Mouse (Mus musculus): ENCODE data around the gene Gabarapl1. TPM values are rescaled to one million over a fixed set of nuclear protein-coding genes. Genes with fewer than 3 reads are reported as not detected.

The Gabarapl1 gene
- total RNA-seq, 1 experiment from 2014 or later, result 35.0 TPM

GRCm38 (mm10) chr6:129532556-129532941 is 411 bp upstream of the Gabarapl1 start:
- peak; percentile 29 for ATAC-seq (replicated peaks; ENCODE audit: insufficient number of reproducible peaks, low FRiP score, low TSS enrichment, poor library complexity, severe bottlenecking)

GRCm38 (mm10) chr6:129534057-129534456 is 1.1 kb downstream of the Gabarapl1 start:
- ATAC-seq (replicated peaks; ENCODE audit: insufficient number of reproducible peaks, low FRiP score, low TSS enrichment, poor library complexity, severe bottlenecking), result no peak

- no peak for ATAC-seq (replicated peaks; ENCODE audit: insufficient number of reproducible peaks, low FRiP score, low TSS enrichment, poor library complexity, severe bottlenecking)
Observed at GRCm38 (mm10) chr6:129534627-129535190, 1.7 kb downstream of the Gabarapl1 start.

- ATAC-seq (replicated peaks; ENCODE audit: insufficient number of reproducible peaks, low FRiP score, low TSS enrichment, poor library complexity, severe bottlenecking), result no peak
Observed at GRCm38 (mm10) chr6:129535723-129536122, 2.8 kb downstream of the Gabarapl1 start.

- no peak for ATAC-seq (replicated peaks; ENCODE audit: insufficient number of reproducible peaks, low FRiP score, low TSS enrichment, poor library complexity, severe bottlenecking)
Observed at GRCm38 (mm10) chr6:129538555-129538954, 5.6 kb downstream of the Gabarapl1 start.

GRCm38 (mm10) chr6:129541931-129542330 is 9.0 kb downstream of the Gabarapl1 start:
- ATAC-seq (replicated peaks; ENCODE audit: insufficient number of reproducible peaks, low FRiP score, low TSS enrichment, poor library complexity, severe bottlenecking), result no peak

GRCm38 (mm10) chr6:129542540-129542939 is 9.6 kb downstream of the Gabarapl1 start:
- no peak for ATAC-seq (replicated peaks; ENCODE audit: insufficient number of reproducible peaks, low FRiP score, low TSS enrichment, poor library complexity, severe bottlenecking)

- ATAC-seq (replicated peaks; ENCODE audit: insufficient number of reproducible peaks, low FRiP score, low TSS enrichment, poor library complexity, severe bottlenecking), result peak; percentile 64; the same call in 1 of the 2 replicates
Observed at GRCm38 (mm10) chr6:129543709-129544606, 11.0 kb downstream of the Gabarapl1 start.

GRCm38 (mm10) chr6:129547277-129547676 is 14.3 kb downstream of the Gabarapl1 start:
- no peak for ATAC-seq (replicated peaks; ENCODE audit: insufficient number of reproducible peaks, low FRiP score, low TSS enrichment, poor library complexity, severe bottlenecking)

GRCm38 (mm10) chr6:129548009-129548408 is 15.0 kb downstream of the Gabarapl1 start:
- no peak for ATAC-seq (replicated peaks; ENCODE audit: insufficient number of reproducible peaks, low FRiP score, low TSS enrichment, poor library complexity, severe bottlenecking)

GRCm38 (mm10) chr6:129557298-129558023 is 24.5 kb downstream of the Gabarapl1 start:
- no peak for ATAC-seq (replicated peaks; ENCODE audit: insufficient number of reproducible peaks, low FRiP score, low TSS enrichment, poor library complexity, severe bottlenecking)

GRCm38 (mm10) chr6:129558946-129559640 is 26.1 kb downstream of the Gabarapl1 start:
- ATAC-seq (replicated peaks; ENCODE audit: insufficient number of reproducible peaks, low FRiP score, low TSS enrichment, poor library complexity, severe bottlenecking), result peak; percentile 92

GRCm38 (mm10) chr6:129559641-129560027 is 26.7 kb downstream of the Gabarapl1 start:
- ATAC-seq (replicated peaks; ENCODE audit: insufficient number of reproducible peaks, low FRiP score, low TSS enrichment, poor library complexity, severe bottlenecking), result 0 out of 2 replicates have a peak, but pooled peaks have one; percentile 19

- ATAC-seq (replicated peaks; ENCODE audit: insufficient number of reproducible peaks, low FRiP score, low TSS enrichment, poor library complexity, severe bottlenecking), result 0 out of 2 replicates have a peak, but pooled peaks have one; percentile 17
Observed at GRCm38 (mm10) chr6:129565257-129565656, 32.3 kb downstream of the Gabarapl1 start.

GRCm38 (mm10) chr6:129575315-129575714 is 42.4 kb downstream of the Gabarapl1 start:
- ATAC-seq (replicated peaks; ENCODE audit: insufficient number of reproducible peaks, low FRiP score, low TSS enrichment, poor library complexity, severe bottlenecking), result no peak

GRCm38 (mm10) chr6:129577605-129578004 is 44.6 kb downstream of the Gabarapl1 start, which contains the start of gene Klre1:
Klre1 (plus strand) TSS chr6:129577905.
- ATAC-seq (replicated peaks; ENCODE audit: insufficient number of reproducible peaks, low FRiP score, low TSS enrichment, poor library complexity, severe bottlenecking), result no peak

- ATAC-seq (replicated peaks; ENCODE audit: insufficient number of reproducible peaks, low FRiP score, low TSS enrichment, poor library complexity, severe bottlenecking), result no peak
Observed at GRCm38 (mm10) chr6:129581274-129581673, 48.3 kb downstream of the Gabarapl1 start.

GRCm38 (mm10) chr6:129581896-129582295 is 48.9 kb downstream of the Gabarapl1 start:
- ATAC-seq (replicated peaks; ENCODE audit: insufficient number of reproducible peaks, low FRiP score, low TSS enrichment, poor library complexity, severe bottlenecking), result peak; percentile 46; the same call in 1 of the 2 replicates

GRCm38 (mm10) chr6:129583014-129583413 is 50.1 kb downstream of the Gabarapl1 start:
- 0 out of 2 replicates have a peak, but pooled peaks have one; percentile 25 for ATAC-seq (replicated peaks; ENCODE audit: insufficient number of reproducible peaks, low FRiP score, low TSS enrichment, poor library complexity, severe bottlenecking)
